Mouse (Mus musculus) thymus, adult 2 months (tissue): ENCODE results near the gene Ptprs. TPM values are rescaled to one million over a fixed set of nuclear protein-coding genes. Genes with fewer than 3 reads are reported as not detected.

Experiments
- DNase-seq: peaks from one replicate; pipeline ENCODE4 v3.0.0; 2021
- H3K27ac ChIP-seq: fragments of 200-500 bp; 2 replicates; pipeline ENCODE4 v1.5.1; 2012; ENCODE audit warnings: low read length, control low read depth; ENCODE audit not compliant: control insufficient read depth, insufficient read depth
- H3K27me3 ChIP-seq: fragments of 200-500 bp; 2 replicates; pipeline ENCODE4 v1.6.1; 2012; ENCODE audit warnings: mild to moderate bottlenecking, low read length, moderate library complexity, mixed read lengths; ENCODE audit not compliant: control insufficient read depth, insufficient read depth
- H3K36me3 ChIP-seq: fragments of 200-500 bp; 2 replicates; pipeline ENCODE4 v1.6.1; 2012; ENCODE audit warnings: mild to moderate bottlenecking, low read length, moderate library complexity; ENCODE audit not compliant: control insufficient read depth, insufficient read depth
- H3K4me1 ChIP-seq: fragments of 200-500 bp; replicated peaks from 2 replicates; pipeline ENCODE4 v1.6.1; 2012; ENCODE audit warnings: low read length; ENCODE audit not compliant: control insufficient read depth, insufficient read depth
- H3K4me3 ChIP-seq: fragments of 200-500 bp; 2 replicates; pipeline ENCODE4 v1.5.1; 2012; ENCODE audit warnings: mild to moderate bottlenecking, low read length, control low read depth, moderate library complexity; ENCODE audit not compliant: control insufficient read depth, insufficient read depth
- CTCF ChIP-seq: fragments of 200-500 bp; IDR thresholded peaks from 2 replicates; pipeline ENCODE4 v1.5.1; 2012; ENCODE audit warnings: mild to moderate bottlenecking, control low read depth, low read length, moderate library complexity, borderline replicate concordance; ENCODE audit not compliant: control insufficient read depth, poor library complexity, insufficient read depth; ENCODE audit errors: extremely low read depth
- POLR2A ChIP-seq: fragments of 200-500 bp; IDR thresholded peaks from 2 replicates; pipeline ENCODE4 v1.6.1; 2012; ENCODE audit warnings: mild to moderate bottlenecking, low read length, control low read depth, moderate library complexity; ENCODE audit not compliant: control insufficient read depth, poor library complexity, insufficient read depth; ENCODE audit errors: extremely low read depth
- WGBS: fragments of 180-500 bp; shearing (Covaris S2); methylation state at CpG from one replicate; pipeline ENCODE4 v1.1.7; 2018; 5-methylcytosine and 5-hydroxymethylcytosine counted together
- polyA plus RNA-seq: library from polyadenylated mRNA; depleted of rRNA; stranded (reverse); fragments of >200 nt; gene quantifications from 2 replicates; pipeline ENCODE4 v1.2.3, GENCODE M21; 2012; rRNA removed

The Ptprs gene
- polyA plus RNA-seq: 235 and 305 TPM in 2 replicates

DNA sequence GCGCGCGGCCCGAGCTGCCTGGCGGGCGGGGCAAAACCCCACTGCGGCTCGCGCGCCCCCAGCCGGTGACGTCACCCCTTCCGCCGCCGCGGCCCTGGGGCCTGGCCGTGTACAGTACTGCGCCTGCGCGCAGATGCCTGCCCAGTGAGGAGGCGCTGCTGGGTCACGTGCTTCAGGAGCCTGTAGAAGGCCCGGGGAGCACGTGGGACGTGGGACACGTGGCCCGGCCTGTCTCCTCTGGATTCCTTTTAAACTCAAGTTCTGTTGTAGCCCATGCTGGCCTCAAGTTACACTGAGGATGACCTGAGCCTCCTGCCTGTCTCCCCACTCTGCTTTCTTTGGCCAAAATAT, at the start of gene Ptprs:
TSS of gene Ptprs (minus strand) at position 82 of the 351 bp plus-strand sequence.
- no peak within 1 kb of the TSS for H3K27ac ChIP-seq
- TF ChIP-seq CTCF: no peak
- 0 out of 2 replicates have a peak, but pooled peaks have one; percentile 18 for TF ChIP-seq POLR2A
- peak within 1 kb of the TSS; percentile 63 for H3K4me3 ChIP-seq
- H3K36me3 ChIP-seq: no peaks in the 10 kb centered on the region
- 1% methylated on average over 27 of the region's 27 CpGs for WGBS
- H3K27me3 ChIP-seq: peaks cover 36% of the 10 kb centered on the region
- peaks cover 39% of the 10 kb centered on the region for H3K4me1 ChIP-seq
- DNase-seq: peak; percentile 93

DNA sequence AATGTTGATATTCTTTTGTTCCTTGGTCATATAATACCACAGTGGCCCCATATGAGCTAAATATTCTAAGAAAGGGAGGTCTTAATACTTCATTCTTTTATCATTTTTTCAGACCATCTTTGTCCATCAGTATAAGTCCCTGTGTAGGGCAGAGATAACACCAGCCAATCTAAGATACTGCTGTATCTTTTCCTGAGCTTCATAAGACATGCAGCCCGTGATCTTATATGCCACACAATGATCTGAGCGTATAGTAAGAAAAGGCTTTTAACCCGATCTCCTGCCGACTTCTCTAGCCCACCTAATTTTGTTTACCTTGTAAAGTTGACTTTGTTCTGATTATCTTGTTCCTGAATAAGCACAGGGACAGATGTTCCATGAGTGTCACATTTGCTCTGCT, 48.7 kb upstream of the Ptprs start:
- WGBS: 85% methylated on average over 4 of the region's 4 CpGs
- H3K27ac ChIP-seq: no peak overlapping the region
- H3K4me3 ChIP-seq: no peak overlapping the region
- H3K36me3 ChIP-seq: no peaks in the 10 kb centered on the region
- H3K4me1 ChIP-seq: no peaks in the 10 kb centered on the region
- no peaks in the 10 kb centered on the region for H3K27me3 ChIP-seq
- DNase-seq: no peak
- TF ChIP-seq POLR2A (no peak), CTCF (no peak)

DNA sequence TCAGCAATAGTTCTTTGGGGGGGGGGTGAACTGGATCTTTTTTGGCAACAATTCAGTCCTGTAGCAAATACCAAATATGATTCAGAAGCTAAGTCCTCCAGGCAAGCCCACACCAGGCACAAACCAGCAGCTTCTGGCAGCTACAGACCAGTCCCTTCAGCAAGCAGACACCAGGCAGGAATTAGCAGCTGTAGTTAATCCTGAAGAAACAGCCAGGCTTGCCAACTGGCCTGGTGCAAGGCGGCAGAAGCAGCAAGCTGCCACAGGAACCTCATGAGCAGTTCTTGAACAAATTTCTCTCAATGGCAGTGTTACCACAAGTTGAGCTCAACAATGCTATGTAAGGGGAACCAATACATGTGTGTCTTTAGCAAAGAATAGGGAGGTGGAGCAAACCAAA, 46.5 kb upstream of the Ptprs start:
- TF ChIP-seq CTCF: no peak
- TF ChIP-seq POLR2A: no peak
- DNase-seq: no peak
- WGBS: 67% methylated on average over 1 of the region's 1 CpGs
- H3K36me3 ChIP-seq: no peaks in the 10 kb centered on the region
- H3K4me3 ChIP-seq: no peak overlapping the region
- H3K27ac ChIP-seq: no peak overlapping the region
- H3K4me1 ChIP-seq: no peaks in the 10 kb centered on the region
- no peaks in the 10 kb centered on the region for H3K27me3 ChIP-seq

DNA sequence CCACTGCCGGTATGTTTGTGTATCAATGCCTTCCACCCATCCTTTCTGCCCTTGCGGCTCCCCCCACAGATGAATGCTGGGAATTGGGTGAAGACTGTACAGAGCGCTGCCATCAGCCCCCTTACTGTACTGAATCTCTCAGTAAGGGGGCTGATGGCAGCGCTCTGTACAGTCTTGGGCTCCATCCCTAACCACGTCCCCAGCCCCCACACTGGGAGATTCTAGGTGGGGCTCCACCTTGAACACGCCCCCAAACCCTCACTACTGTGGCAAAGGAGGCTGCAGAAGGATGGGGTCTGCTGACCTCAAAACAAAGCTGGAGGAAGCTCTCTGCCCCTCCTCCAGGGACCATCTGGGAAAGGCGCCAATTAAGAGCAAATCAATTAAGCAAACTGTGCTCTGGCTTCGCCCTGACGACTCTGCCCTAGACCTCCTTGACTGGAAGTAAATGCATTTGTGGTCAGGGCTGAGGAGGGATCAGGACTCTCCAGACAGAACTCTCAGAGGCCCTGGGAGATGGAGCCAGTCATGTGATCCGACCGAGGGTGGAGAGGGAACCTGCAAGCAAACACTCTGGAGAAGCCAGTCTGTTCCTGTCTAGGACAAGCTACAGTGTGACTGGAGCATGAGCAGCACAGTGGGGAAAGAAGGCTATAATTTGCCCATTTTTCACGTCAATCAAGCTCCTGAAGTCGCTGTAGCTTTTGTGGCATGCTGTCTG, 39.6 kb upstream of the Ptprs start:
- DNase-seq: no peak
- H3K4me3 ChIP-seq: no peak overlapping the region

DNA sequence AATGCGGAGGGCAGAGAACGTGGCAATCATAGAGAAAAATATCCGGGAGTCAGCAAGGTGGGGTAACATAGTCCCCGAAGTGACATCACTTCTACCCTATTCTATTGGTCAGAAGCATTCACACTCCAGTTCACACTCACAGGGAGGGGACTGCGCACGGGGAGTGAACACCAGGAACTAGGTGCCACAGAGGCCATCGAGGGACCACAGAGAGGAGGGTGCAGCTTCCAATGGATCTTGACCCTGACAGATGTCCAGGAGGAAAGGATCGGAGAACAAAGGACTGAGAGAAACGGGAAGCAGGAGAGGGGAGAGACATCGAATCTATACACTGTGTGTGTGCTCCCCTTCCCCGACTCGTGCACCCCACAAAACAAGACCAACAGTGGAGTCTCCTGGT, 38.6 kb upstream of the Ptprs start:
- WGBS: 55% methylated on average over 12 of the region's 12 CpGs
- no peak overlapping the region for H3K4me3 ChIP-seq
- H3K4me1 ChIP-seq: 0 out of 2 replicates have a peak, but pooled peaks cover 4% of the 10 kb centered on the region
- no peak overlapping the region for H3K27ac ChIP-seq
- peaks cover 11% of the 10 kb centered on the region; the same call in 1 of the 2 replicates for H3K27me3 ChIP-seq
- no peaks in the 10 kb centered on the region for H3K36me3 ChIP-seq
- no peak for DNase-seq
- TF ChIP-seq POLR2A (no peak), CTCF (no peak)

More for the DNA sequence above, 39.6 kb upstream of the Ptprs start:
- no peak for TF ChIP-seq POLR2A
- TF ChIP-seq CTCF: no peak
- Histone ChIP-seq H3K27me3 (peaks cover 6% of the 10 kb centered on the region; the same call in 1 of the 2 replicates), H3K27ac (no peak overlapping the region), H3K36me3 (no peaks in the 10 kb centered on the region), H3K4me1 (0 out of 2 replicates have a peak, but pooled peaks cover 4% of the 10 kb centered on the region)
- WGBS: 16% methylated on average over 13 of the region's 13 CpGs

DNA sequence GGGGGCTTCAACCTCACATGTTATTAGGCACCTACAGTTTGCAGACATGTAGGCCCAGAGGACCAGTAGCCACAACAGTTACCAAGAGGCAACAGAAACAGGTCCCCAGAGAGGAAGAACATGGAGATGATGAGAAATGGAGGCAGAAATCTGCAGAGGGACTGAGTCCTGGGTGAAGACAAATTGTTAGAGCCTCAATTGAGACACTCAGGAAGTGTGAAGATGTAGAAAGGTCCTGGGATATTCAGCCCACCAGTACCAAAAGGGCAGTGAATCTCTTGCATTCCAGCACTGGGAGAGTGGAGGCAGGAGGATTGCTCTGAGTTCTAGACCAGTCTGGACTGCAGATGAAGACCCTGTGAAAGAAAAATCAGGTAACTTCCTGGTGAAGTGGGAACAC, 38.0 kb upstream of the Ptprs start:
- TF ChIP-seq CTCF: no peak
- Histone ChIP-seq H3K4me3 (no peak overlapping the region), H3K36me3 (no peaks in the 10 kb centered on the region), H3K4me1 (0 out of 2 replicates have a peak, but pooled peaks cover 4% of the 10 kb centered on the region), H3K27ac (no peak overlapping the region), H3K27me3 (peaks cover 11% of the 10 kb centered on the region; the same call in 1 of the 2 replicates)
- DNase-seq: no peak
